9 mouse cellular contexts compared by ENCODE assay signal in genomic region chr9:102723241-102723709, GRCm38 (mm10). TPM values are rescaled to one million over a fixed set of nuclear protein-coding genes. Genes with fewer than 3 reads are reported as not detected.
DNase-seq lines count a peak whose midpoint lies in the region; ATAC-seq and TF ChIP-seq lines count a peak whose summit lies in the region.
"Had no signal": no experiment of that assay in that cellular context is flagged by ENCODE, and none has a peak within 500 bp of the region (broad histone marks: within the 10 kb centered on the region; RNA-seq: fewer than 3 reads in every experiment).

No protein-coding gene starts in this region.

- WGBS in hindbrain, embryonic 13.5 days: 76% methylated on average over 12 of the region's 12 CpGs
- WGBS in thymus, adult 2 months: 97% methylated on average over 12 of the region's 12 CpGs

- H3K9me3 ChIP-seq in hindbrain, embryonic 13.5 days: no peaks in the 10 kb centered on the region

- H3K4me3 ChIP-seq in hindbrain, embryonic 13.5 days: peak overlapping the region; percentile 3; the same call in 1 of the 2 replicates
- no peak overlapping the region for H3K4me3 ChIP-seq in thymus, adult 2 months (ENCODE audit: control insufficient read depth, insufficient read depth, low read length)
- H3K4me3 ChIP-seq: erythroblast, embryonic 14.5 days had no signal

- TF ChIP-seq CTCF in brain, embryonic 14.5 days (IDR thresholded peaks at IDR 0.05; ENCODE audit: borderline replicate concordance, extremely low read depth, insufficient read depth, insufficient read length): peak; percentile 8; the same call in 1 of the 2 replicates
- no peak for TF ChIP-seq CTCF in thymus, adult 2 months (IDR thresholded peaks at IDR 0.05; ENCODE audit: borderline replicate concordance, control insufficient read depth, extremely low read depth, insufficient read depth, low read length, poor library complexity)

- H3K27me3 ChIP-seq in hindbrain, embryonic 13.5 days: no peaks in the 10 kb centered on the region
- H3K27me3 ChIP-seq in thymus, adult 2 months (ENCODE audit: control insufficient read depth, insufficient read depth, low read length): peaks cover 4% of the 10 kb centered on the region; the same call in 1 of the 2 replicates

- ATAC-seq in hindbrain, embryonic 13.5 days (ENCODE audit: low FRiP score): no peak

- TF ChIP-seq POLR2A in brain, embryonic 14.5 days (IDR thresholded peaks at IDR 0.05; ENCODE audit: borderline replicate concordance, extremely low read depth, insufficient read depth, insufficient read length, poor library complexity, severe bottlenecking): no peak
- TF ChIP-seq POLR2A in thymus, adult 2 months (IDR thresholded peaks at IDR 0.05; ENCODE audit: control insufficient read depth, extremely low read depth, insufficient read depth, low read length, poor library complexity): no peak

- H3K36me3 ChIP-seq in hindbrain, embryonic 13.5 days: peaks cover 80% of the 10 kb centered on the region
- H3K36me3 ChIP-seq in thymus, adult 2 months (ENCODE audit: control insufficient read depth, insufficient read depth, low read length): no peaks in the 10 kb centered on the region

- peak overlapping the region; percentile 84 for H3K27ac ChIP-seq in hindbrain, embryonic 13.5 days
- no peak overlapping the region for H3K27ac ChIP-seq in thymus, adult 2 months (ENCODE audit: control insufficient read depth, insufficient read depth, low read length)

- peak; percentile 27 for DNase-seq in adrenal gland, adult 8-10 months
- no peak for DNase-seq in adrenal gland, postnatal 4 days (ENCODE audit: low spot score in 2 of 2)
- no peak for DNase-seq in brain, embryonic 14.5 days (ENCODE audit: low read depth)
- peak; percentile 44 for DNase-seq in lung, postnatal 36 days
- DNase-seq in layer of hippocampus, postnatal 36 days: no peak
- DNase-seq in thymus, adult 2 months: no peak
- no peak for DNase-seq in frontal cortex, postnatal 36 days (ENCODE audit: low spot score in 2 of 2)

- H3K9ac ChIP-seq in hindbrain, embryonic 13.5 days: peak overlapping the region; percentile 100

- H3K4me2 ChIP-seq in hindbrain, embryonic 13.5 days: peak overlapping the region; percentile 95

- peaks cover 86% of the 10 kb centered on the region for H3K4me1 ChIP-seq in hindbrain, embryonic 13.5 days (replicated peaks)
- H3K4me1 ChIP-seq in thymus, adult 2 months (replicated peaks; ENCODE audit: control insufficient read depth, insufficient read depth, low read length): no peaks in the 10 kb centered on the region

RNA-seq across cellular contexts. Expression of gene Amotl2, which starts 6.8 kb away (rescaled TPM):
- 100 to 1,000 TPM in 2 of 4 experiments, 10 to 100 TPM in 2; 77.4 to 388 (median 110) TPM for total RNA-seq in adrenal gland, adult 8-10 months (2022)
- 10 to 100 TPM; 80.9 to 94.5 TPM for total RNA-seq in adrenal gland, postnatal 4 days (2021)
- 53.3 and 83.2 TPM in 2 replicates for polyA plus RNA-seq in brain, embryonic 14.5 days (2012; rRNA removed)
- polyA plus RNA-seq in hindbrain, embryonic 13.5 days (2015; fragmentation: Nextera tagmentation; extraction: Ambion mirVana): 64.7 and 67.3 TPM in 2 replicates
- 10 to 100 TPM; 17.2 to 18.6 TPM for total RNA-seq in layer of hippocampus, postnatal 36 days (2021)
- polyA plus RNA-seq in thymus, adult 2 months (2012; rRNA removed): 6.7 and 7.2 TPM in 2 replicates

Comparison
In these comparisons a context has a peak if more than half of its experiments do, and no peak if none do; other contexts are left out.
1. DNase-seq: peak in adrenal gland, adult 8-10 months (single experiment) and lung, postnatal 36 days (single experiment); none in adrenal gland, postnatal 4 days (0 of 2), brain, embryonic 14.5 days (single experiment), layer of hippocampus, postnatal 36 days (0 of 2), thymus, adult 2 months (single experiment) and frontal cortex, postnatal 36 days (0 of 2).
2. RNA of gene Amotl2, which starts 6.8 kb away (total RNA-seq): 77.4 to 388 TPM in adrenal gland, adult 8-10 months and 80.9 to 94.5 TPM in adrenal gland, postnatal 4 days; 17.2 to 18.6 TPM in layer of hippocampus, postnatal 36 days; every median in the first group is over 4 times any median in the second.